Mouse (Mus musculus) kidney, adult 11 months (tissue): ENCODE results near the gene Tpsg1.

Experiments used
- DNase-seq: peaks from one replicate; pipeline ENCODE4 v3.0.0; 2022

Tpsg1 gene

DNA sequence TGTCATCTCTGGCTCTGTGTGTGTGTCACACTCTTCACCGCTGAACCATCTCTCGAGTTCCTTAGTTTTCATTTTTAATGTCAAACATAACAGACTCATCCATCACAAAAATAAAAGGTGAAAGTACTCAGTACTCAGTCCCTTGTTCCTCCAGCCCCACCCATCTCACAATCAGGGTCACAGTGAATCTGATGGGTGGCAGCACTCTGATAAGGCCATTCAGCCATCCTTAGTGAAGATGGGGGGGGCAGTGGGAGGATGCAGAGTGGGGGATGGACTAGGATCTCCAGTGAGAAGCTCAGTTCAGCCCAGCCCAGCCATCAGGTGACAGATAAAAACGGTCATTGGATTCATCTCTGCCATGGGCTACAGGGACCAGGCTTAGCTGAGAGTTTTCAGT lies at the start of gene Tpsg1:
Gene Tpsg1 (plus strand): TSS at position 301 of the 400 bp plus-strand sequence.
- DNase-seq = no peak

DNA sequence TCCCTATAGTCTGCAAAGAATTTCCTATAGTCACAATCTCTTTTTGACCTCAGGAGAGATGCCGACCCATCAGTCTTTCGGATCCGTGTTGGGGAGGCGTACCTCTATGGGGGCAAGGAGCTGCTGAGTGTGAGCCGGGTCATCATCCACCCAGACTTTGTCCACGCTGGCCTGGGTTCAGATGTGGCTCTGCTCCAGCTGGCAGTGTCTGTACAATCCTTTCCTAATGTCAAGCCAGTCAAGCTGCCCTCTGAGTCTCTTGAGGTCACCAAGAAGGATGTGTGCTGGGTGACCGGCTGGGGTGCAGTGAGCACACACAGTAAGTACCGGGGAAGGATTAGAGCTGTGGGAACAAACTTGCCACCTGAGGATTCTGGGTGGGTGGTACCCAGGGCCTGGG lies 48.3 kb upstream of the Tpsg1 start:
- peak; percentile 57 for DNase-seq

GRCm38 (mm10) chr17:25322930-25323329 lies 46.1 kb upstream of the Tpsg1 start:
- no peak for DNase-seq

GRCm38 (mm10) chr17:25332321-25332720 lies 36.8 kb upstream of the Tpsg1 start:
- no peak for DNase-seq

GRCm38 (mm10) chr17:25333943-25334342 lies 35.1 kb upstream of the Tpsg1 start:
- no peak for DNase-seq

- DNase-seq = no peak
Measured at GRCm38 (mm10) chr17:25338218-25338617, 30.9 kb upstream of the Tpsg1 start.

DNA sequence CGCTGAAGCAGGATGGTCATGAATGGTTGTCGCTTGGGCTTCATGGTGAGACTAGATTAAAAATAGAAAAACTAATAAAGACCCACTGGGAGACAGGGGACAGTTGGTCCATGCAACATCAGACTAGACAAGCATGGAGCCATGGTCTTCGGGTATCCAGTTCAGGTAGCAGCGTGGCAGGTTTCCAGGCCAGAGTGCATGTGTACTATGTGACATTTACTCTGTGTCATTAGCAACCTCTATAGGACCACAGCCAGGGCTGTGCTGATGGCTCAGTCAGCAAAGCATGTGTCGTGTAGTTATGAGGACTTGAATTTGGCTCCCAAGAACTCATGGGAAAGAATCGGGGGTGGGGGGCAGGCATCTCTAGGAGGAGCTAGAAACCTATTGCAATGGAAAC lies 29.1 kb upstream of the Tpsg1 start:
- DNase-seq = no peak

- peak; percentile 5 for DNase-seq
Measured at GRCm38 (mm10) chr17:25341490-25341889, 27.6 kb upstream of the Tpsg1 start.

DNA sequence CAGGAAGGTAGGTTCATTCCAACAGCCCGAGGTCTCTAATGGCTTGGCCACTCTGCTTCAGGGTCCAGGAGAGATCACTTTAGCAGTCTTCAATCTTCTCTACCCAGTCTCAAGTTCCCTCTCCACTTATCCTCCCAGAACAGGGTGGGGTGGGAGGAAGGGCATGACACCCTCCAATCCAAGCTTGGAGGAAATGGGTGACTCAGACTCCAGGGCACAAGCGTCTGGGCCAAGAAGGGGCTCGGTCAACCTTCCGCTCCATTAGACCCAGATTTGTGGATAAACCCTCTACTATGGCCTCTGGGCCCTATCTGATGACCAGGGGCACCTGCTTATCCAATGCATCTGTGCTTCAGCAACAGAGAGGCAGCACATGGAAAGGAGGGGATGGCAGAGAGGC lies 23.6 kb upstream of the Tpsg1 start, which contains the start of gene Tpsab1:
Gene Tpsab1 (minus strand): TSS at position 101 of the 400 bp plus-strand sequence.
- DNase-seq = no peak

- DNase-seq = no peak
Measured at GRCm38 (mm10) chr17:25361291-25361690, 7.8 kb upstream of the Tpsg1 start.

GRCm38 (mm10) chr17:25363726-25364125 lies 5.3 kb upstream of the Tpsg1 start:
- DNase-seq = no peak

- no peak for DNase-seq
Measured at GRCm38 (mm10) chr17:25366005-25366404, 3.1 kb upstream of the Tpsg1 start, which contains the start of gene Tpsb2. Gene Tpsb2, plus strand, starts transcription at chr17:25366305.

GRCm38 (mm10) chr17:25372491-25372890 lies 3.4 kb downstream of the Tpsg1 start:
- no peak for DNase-seq

DNA sequence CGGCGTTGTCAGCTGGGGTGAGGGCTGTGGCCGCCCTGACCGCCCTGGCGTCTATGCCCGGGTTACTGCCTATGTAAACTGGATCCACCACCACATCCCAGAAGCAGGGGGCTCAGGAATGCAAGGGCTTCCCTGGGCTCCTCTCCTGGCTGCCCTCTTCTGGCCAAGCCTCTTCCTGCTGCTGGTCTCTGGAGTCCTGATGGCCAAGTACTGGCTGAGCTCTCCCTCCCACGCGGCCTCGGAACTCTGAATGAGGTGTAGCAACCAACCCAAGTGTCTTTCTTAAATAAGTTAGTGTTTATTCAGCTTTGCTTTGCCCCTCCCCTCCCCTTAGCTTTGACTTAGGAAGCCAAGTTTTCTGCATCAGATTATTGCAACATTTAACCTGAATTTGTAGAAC lies 4.9 kb downstream of the Tpsg1 start:
- DNase-seq = no peak

DNA sequence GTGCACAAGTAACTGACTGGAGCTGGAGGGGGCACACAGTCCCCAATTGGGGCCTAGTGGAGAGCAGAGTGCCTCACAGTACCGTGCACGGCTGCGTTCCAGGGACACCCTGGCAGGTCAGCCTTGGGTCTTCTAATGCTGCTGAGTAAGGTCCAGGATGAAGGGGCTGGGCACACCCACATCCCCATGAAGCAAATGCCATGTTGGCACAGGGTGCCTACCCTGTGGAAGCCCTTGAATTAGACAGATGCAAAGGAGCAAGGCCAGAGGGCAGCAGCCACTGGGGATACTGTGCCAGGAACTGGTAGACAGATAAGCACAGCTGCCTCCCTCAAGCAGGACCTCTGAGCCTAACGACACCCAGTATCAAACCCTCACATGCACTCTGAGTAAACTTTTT lies 25.5 kb downstream of the Tpsg1 start:
- DNase-seq = no peak

GRCm38 (mm10) chr17:25397804-25398519 lies 28.9 kb downstream of the Tpsg1 start:
- peak; percentile 45 for DNase-seq

- no peak for DNase-seq
Measured at GRCm38 (mm10) chr17:25398520-25398838, 29.4 kb downstream of the Tpsg1 start.

- DNase-seq = no peak
Measured at GRCm38 (mm10) chr17:25400443-25400842, 31.4 kb downstream of the Tpsg1 start.

DNA sequence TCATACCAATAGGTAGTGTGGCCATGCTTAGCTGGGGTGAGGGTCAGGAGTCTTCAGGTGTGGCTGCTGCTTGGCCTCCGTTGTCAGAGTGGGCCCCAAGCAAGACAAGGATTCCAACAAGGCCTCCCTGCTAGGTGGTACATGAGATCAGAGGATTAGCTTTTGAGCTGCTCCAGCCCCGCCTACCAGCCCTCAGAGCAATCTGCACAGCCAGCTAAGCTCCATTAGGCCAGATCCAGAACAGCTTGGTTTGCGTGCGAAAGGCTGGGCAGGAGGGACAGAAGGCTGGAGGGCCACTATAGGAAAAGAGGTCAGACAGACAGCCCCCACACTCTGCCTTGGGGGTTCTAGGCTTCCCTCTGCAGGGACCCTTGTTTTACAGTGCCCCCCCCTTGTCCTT lies 32.4 kb downstream of the Tpsg1 start:
- DNase-seq = no peak

GRCm38 (mm10) chr17:25402224-25402623 lies 33.2 kb downstream of the Tpsg1 start:
- peak; percentile 46 for DNase-seq

DNA sequence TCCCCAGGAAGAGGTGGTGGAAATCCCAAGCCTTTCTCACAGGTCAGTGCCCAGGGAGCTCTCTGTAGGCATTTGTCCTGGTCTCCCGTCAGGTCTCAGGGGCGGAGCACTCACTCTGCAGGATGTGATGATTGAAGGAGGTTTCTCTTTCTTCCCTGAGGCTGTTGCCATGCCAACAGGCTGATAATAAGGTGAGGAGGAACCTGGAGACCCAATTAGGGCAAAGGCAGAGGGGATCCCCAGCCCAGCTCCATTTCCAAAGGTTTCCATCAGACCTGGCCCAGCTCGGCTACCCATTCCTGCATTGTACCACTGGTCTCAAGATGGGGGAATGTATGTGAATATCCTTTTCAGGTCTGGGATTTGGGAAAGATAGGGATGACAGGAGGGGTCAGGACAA lies 35.1 kb downstream of the Tpsg1 start:
- DNase-seq = no peak

- DNase-seq = no peak
Measured at GRCm38 (mm10) chr17:25405224-25405895, 36.3 kb downstream of the Tpsg1 start.

- no peak for DNase-seq
Measured at GRCm38 (mm10) chr17:25406011-25406441, 37.0 kb downstream of the Tpsg1 start.

- no peak for DNase-seq
Measured at GRCm38 (mm10) chr17:25407352-25407751, 38.3 kb downstream of the Tpsg1 start.
